Mouse (Mus musculus): Measurements from ENCODE around the gene Rnf123. TPM values are rescaled to one million over a fixed set of nuclear protein-coding genes. Genes with fewer than 3 reads are reported as not detected.
A peak's percentile ranks its signal among the peaks of the same experiment; 100 is the strongest.

Gene Rnf123
- total RNA-seq (2021) = 10 to 100 TPM; 94.2 to 97.4 TPM

GRCm38 (mm10) chr9:108082988-108083431, at the start of gene Rnf123:
Gene Rnf123, minus strand, starts transcription at chr9:108083346.
- DNase-seq = no peak
- intact Hi-C loops (cut with DNase I) = no loop called here

- no peak for DNase-seq
- intact Hi-C loops (cut with DNase I) = no loop called here
Measured at GRCm38 (mm10) chr9:108132373-108132772, 49.2 kb upstream of the Rnf123 start.

GRCm38 (mm10) chr9:108131502-108131901, 48.4 kb upstream of the Rnf123 start:
- DNase-seq = no peak
- intact Hi-C loops (cut with DNase I) = no loop called here

GRCm38 (mm10) chr9:108129042-108129948, 46.1 kb upstream of the Rnf123 start:
- DNase-seq = no peak
- intact Hi-C loops (cut with DNase I) = loop anchor here (2.0 kb wide), 1 partner anchor 32 kb away; no protein-coding TSS in a partner anchor

GRCm38 (mm10) chr9:108128248-108128647, 45.1 kb upstream of the Rnf123 start:
- intact Hi-C loops (cut with DNase I) = loop anchor here (2.0 kb wide), 1 partner anchor 31 kb away; no protein-coding TSS in a partner anchor
- DNase-seq = no peak

GRCm38 (mm10) chr9:108126436-108127180, 43.5 kb upstream of the Rnf123 start:
- intact Hi-C loops (cut with DNase I) = no loop called here
- DNase-seq = no peak

- intact Hi-C loops (cut with DNase I) = no loop called here
- DNase-seq = no peak
Measured at GRCm38 (mm10) chr9:108125731-108126130, 42.6 kb upstream of the Rnf123 start.

- DNase-seq = no peak
- intact Hi-C loops (cut with DNase I) = no loop called here
Measured at GRCm38 (mm10) chr9:108123916-108124315, 40.8 kb upstream of the Rnf123 start.

GRCm38 (mm10) chr9:108121170-108121969, 38.2 kb upstream of the Rnf123 start:
- intact Hi-C loops (cut with DNase I) = no loop called here
- DNase-seq = no peak

- no peak for DNase-seq
- intact Hi-C loops (cut with DNase I) = no loop called here
Measured at GRCm38 (mm10) chr9:108120671-108121070, 37.5 kb upstream of the Rnf123 start.

- intact Hi-C loops (cut with DNase I) = no loop called here
- peak in 1 of 2 experiments; percentile 15 for DNase-seq
Measured at GRCm38 (mm10) chr9:108119891-108120411, 36.8 kb upstream of the Rnf123 start.

- intact Hi-C loops (cut with DNase I) = no loop called here
- no peak for DNase-seq
Measured at GRCm38 (mm10) chr9:108117143-108117542, 34.0 kb upstream of the Rnf123 start.

- no peak for DNase-seq
- intact Hi-C loops (cut with DNase I) = no loop called here
Measured at GRCm38 (mm10) chr9:108115290-108116077, 32.3 kb upstream of the Rnf123 start.

GRCm38 (mm10) chr9:108112719-108113340, 29.7 kb upstream of the Rnf123 start:
- peak; percentile 25 to 28 for DNase-seq
- intact Hi-C loops (cut with DNase I) = no loop called here

GRCm38 (mm10) chr9:108111593-108112121, 28.5 kb upstream of the Rnf123 start:
- intact Hi-C loops (cut with DNase I) = no loop called here
- no peak for DNase-seq

GRCm38 (mm10) chr9:108111101-108111592, 28.0 kb upstream of the Rnf123 start:
- no peak for DNase-seq

GRCm38 (mm10) chr9:108110160-108110559, 27.0 kb upstream of the Rnf123 start:
- intact Hi-C loops (cut with DNase I) = no loop called here
- no peak for DNase-seq

More at GRCm38 (mm10) chr9:108111101-108111592, 28.0 kb upstream of the Rnf123 start:
- intact Hi-C loops (cut with DNase I) = no loop called here

- intact Hi-C loops (cut with DNase I) = no loop called here
- DNase-seq = no peak
Measured at GRCm38 (mm10) chr9:108107867-108108266, 24.7 kb upstream of the Rnf123 start.

GRCm38 (mm10) chr9:108106090-108106489, 22.9 kb upstream of the Rnf123 start:
- intact Hi-C loops (cut with DNase I) = no loop called here
- DNase-seq = no peak

Data from heart, postnatal 36 days (tissue).